Mouse (Mus musculus) kidney, adult 8-10 months (tissue): ENCODE results near the gene Podxl2.

ENCODE experiments used
- DNase-seq, 2 experiments: peaks; one replicate each; pipeline ENCODE4 v3.0.0; 2022

Gene Podxl2

DNA sequence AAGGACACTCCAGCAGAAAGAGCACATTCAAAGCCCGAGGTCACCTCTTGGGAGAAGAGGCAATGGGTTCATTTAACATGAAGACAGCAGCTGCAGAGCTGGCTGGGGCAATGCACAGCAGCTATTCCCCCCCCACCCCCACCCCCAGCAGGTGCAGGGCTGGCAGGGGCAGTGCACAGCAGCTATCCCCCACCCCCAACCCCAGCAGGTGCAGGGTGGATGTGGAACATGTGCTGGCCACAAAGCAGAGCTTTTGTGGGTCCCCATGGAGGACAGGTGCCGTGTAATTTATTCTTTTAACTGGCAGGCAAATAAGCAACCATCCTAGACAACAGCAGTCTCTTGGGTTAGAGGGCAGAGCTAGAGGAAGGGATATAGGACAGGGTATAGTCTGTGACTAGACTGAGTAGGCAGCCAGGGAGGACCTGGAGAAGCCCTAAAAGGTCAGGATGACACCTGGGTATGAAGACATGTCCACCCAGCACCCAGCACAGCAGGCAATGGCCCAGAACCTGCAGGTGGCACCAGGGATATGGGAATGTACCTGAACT, 11.6 kb upstream of the Podxl2 start:
- DNase-seq, result no peak

DNA sequence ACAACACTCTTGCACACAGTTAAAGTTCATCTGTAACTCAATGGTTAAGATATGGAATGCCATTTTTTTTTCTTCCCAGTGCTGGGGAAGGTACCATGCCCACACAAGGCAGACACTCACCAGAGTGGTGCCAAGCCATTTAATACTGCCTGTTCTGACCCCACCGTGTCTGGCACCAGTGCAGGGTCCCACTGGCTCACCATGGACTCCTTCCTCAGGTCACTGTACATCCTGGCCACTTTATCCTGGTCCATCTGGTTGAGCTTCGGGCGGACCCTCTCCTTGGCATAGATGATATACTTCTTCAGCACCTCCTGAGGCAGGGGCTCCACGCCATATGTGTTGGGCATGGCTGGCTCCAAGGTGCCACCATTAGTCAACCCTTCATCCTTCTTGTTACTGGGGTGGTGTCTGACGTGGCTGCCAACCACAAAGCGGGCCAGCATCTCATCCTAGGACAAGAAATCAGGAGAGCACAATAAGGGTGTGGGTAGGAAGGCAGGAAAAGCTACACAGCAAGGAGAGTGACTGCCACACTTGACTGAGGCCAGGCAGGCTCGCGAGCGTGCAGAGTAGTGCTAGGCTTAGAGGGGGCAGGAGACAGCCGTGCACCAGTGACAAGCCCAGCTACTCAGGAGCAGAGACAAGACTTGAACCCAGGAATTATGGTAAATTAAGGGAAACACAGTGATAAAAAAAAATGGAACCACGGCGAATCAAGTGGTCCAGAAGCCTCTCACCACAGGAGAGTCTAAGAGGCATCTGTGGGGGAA, 11.0 kb upstream of the Podxl2 start:
- no peak for DNase-seq

DNA sequence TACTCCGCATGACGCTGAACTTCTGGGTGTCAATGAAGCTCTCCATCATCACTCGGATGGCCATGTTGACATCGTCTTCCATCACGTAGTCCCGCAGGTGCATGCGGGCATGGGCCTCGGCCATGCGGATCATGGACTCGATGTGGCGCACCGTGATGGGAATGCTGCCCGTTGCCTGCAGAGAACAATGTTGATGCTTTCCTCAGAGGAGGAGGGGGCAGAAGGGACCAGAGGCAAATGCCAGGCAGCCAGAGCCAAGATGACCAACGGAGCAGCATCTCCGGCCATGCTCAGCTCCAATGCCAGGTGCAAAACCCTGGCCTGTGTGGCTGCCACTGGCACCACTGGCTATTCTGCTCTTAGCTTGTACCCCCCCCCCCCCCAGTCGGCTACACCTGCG, 9.8 kb upstream of the Podxl2 start:
- no peak for DNase-seq

DNA sequence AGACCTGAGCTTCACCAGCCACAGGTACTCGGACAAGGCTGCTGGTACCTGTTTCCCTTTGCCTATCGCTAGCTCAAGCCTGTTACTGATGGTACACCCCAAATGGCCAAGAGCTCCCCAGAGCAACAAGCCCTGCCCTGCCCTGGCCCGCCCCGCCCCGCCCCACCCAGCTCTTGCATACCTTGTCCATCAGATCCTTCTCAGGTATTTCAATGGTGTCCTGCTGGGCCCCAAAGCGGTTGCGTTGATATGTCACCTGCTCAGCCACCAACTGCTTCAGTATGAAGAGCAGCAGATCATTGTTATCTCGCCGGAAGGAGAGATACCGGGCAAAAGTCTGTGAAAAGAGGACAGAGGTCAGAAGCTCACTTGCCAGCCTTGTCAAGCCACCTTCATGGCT, 9.4 kb upstream of the Podxl2 start:
- no peak for DNase-seq

DNA sequence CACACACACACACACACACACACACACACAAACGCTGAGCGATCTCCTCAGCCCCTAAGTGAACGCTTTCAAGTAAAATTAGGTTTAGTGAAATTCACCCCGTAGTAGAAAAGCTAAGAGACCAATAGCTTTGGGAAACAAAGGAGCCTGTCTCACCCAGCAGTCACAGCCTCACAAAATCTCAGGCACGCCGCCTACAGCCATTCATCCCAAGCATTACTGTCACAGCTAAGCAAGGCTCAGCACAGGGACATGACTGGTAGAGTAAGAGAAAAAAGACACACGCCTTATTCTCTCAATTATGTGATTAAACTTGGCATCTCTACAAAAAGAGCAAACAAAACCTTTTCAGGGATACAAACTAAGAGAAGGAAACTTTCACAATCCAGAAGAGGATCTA, 6.5 kb upstream of the Podxl2 start:
- DNase-seq, result no peak

DNA sequence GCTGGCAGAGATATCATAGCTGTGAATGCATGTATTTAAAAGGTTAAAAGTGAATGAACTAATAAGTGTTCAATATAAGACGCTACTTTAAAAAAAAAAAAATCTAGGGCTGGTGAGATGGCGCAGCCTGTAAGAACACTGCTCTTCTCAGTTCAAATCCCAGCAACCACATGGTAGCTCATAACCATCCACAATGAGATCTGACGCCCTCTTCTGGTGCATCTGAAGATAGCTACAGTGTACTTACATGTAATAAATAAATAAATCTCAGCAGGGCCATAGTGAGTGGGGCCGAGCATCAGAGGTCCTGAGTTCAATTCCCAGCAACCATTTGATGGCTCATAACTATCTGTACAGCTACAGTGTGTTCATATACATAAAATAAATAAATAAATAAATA, 4.6 kb upstream of the Podxl2 start:
- DNase-seq, result no peak

DNA sequence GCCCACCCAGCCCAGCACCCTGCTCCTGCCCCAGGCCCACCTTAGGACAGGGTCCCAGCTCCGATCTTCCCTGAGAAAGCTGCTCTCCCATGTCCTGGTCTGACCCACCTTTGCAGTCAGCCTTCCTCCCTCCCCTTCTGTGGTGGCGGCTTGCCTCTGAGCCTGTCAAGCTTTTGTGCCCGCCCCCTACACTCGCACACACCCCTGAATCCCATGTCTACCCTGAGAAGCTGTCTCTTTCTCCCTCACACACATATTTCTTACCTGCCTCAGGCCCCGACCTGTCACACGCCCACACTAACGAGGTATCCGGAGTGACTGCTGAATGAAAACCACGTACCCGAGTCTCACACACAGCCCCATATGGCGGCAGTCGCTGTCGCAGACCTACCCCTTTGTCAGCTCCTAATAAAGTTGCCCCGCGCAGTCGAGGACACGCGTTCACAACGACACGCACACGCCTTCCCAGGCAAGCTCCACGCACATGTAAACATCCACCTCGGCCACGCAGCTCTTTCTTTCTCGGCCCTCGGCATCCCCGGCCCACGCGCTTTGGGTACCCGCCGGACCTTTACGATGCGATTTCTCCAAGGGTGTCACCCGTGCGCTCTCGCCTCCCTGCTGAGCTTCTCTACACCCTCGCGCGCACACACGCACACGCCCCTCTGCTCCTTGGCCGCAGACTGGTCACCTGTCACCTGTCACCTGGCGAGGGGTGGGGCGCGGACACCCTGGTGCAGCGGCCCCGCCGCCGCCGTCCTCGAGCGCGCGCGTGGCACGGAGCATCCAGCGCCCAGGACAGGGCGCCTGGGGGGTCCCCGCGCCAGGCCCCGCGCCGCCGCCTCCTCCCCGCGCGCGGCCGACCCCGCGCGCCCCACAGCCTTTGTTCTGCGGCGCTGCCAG, 628 bp downstream of the Podxl2 start:
- DNase-seq, result no peak

DNA sequence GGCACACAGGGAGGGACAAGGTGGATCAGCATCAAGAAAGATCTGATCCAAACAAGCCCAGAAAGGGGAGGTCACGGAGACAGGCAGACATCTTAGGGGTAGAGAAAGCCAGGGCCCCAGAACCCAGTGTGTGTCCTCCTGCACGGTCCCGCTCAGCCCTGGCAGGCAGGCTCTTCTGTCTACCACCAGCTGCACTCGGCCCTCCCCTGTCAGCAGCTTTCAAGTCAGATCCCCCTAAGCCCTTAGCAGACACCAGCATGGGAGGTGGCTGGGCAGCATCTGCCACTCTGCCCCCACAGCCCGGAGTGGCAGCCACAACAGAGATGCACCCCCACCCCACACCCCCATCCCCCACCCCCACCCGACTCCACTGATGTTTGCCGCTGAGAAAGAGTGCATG, 2.0 kb downstream of the Podxl2 start:
- DNase-seq, result no peak

DNA sequence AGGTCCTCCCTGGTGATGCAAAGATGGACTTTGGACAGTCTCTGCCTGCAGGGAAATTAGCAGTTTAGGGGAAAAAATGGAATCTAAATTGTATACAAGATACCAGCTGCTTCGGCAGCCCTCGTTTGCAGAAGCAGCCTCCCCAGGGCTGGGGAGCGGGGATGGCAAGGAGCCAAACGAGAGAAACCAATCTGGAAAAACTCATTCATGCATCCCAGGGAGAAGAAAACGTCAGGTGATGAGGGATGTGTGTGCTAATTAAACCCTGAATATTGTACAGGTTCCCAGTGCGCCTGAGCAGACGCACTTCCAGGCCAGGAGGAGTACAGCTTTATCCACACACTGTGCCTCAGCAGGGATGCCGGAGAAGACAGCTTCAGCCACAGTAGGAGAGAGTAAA, 3.3 kb downstream of the Podxl2 start:
- no peak for DNase-seq

DNA sequence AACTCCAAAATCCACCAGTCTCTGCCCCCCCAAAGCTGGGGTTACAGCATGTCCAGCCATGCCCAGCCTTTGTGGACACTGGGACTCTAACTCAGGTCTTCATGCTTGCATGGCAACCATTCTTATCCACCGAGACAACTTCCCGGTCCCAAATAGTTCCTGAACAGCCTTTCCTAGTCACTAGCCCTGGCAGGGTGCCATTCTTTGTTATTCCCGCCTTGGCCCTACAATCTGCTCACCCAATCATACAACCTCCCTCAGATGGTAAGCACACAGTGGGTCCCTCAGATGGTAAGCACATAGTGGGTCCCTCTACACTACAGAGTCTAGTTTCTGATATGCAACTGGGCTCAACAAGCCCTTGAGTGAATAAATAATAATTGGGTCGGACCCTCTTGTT, 4.2 kb downstream of the Podxl2 start:
- DNase-seq, result no peak

DNA sequence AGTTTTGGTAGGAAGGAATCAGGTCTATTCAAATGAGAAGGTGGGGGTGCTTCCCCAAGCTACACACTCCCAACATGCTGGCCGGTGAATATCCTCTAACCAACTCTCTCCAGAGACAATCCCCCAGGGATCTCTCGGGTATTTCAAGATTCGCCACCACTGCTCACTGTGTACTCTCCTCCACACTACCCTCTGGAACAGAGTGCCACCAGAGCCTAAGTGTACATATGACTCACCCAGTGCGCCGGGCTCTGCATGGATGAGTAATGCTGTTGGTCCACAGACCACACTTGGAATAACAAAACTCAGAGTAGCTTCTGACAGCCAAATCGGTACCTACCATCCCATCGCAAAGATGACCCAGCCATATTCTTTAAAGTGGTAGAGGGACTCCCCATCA, 5.4 kb downstream of the Podxl2 start:
- no peak for DNase-seq

DNA sequence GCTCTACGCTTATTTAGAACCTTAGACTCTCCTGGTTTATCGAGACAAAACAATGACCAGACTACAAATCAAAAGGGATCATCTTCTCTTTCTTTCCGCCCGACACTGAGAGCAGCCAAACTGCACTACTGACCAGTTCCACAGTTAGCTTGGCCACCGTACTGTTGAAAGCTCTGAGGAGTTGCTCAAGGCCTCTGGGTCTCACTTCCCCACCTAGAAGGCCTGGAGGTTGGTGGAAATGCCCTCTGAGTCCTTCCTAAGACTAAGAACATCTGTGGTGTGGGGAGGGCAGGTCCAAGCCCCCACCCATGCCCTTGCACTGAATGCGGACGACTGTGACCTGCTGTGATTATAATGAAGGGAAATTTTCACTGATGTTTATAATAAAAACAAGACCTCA, 9.1 kb downstream of the Podxl2 start:
- DNase-seq, result no peak

DNA sequence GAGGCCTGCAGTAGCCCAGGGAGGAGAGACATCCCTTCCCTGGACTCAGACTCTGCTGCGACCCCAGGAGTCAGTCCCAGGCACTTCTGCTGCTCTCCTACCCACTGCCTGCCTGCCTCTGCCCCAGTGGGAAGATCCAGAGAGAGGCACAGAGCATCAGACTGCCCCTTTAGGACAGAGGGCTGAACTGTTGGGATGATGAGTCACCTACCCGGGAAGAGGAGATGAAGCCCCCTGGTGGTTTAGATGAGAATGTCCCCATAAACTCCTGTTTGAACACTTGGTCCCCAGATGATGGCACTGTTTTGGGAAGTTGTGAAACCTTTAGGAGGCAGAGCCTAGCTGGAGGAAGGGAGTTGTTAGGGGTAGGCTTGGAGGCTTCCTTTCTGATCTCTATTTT, 13.9 kb downstream of the Podxl2 start:
- DNase-seq, result no peak

DNA sequence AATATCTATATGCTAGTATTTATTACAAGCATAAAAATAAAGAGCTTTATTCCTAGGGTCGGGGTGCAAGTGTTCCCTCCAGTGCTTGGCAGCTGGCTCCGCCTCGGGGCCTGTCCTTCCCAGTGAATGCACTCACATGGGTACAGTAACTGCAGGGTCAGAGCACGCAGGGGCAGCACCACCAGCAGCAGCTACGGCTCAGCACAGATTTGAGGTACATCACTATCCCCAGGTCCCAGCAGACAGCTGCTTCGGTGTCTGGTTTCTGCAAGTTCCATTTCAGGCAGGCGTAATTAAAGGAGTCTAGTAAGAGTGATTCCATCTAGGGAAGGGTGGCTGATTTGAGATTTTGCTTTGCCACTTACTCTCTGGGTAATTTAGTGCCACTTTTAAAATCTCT, 16.5 kb downstream of the Podxl2 start:
- DNase-seq, result no peak

DNA sequence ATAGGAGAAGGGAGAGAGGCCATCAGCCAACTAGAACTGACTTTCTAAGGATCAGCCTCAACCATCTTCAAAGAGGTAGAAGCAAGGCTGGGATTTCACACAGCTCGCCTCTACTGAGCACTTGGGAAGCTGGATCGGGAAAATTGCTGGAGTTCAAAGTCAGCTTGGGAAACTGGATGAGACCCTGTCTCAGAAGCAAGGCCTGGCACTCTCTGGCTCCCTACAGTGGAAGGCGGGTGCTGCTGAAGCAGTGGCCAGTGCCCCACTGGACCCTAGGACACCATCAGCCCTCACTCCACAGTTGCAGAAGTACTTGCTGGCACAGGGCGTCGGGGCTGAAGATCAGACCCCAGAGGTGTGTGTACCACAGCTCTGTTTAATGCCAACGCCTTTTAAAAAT, 17.0 kb downstream of the Podxl2 start:
- DNase-seq, result no peak

DNA sequence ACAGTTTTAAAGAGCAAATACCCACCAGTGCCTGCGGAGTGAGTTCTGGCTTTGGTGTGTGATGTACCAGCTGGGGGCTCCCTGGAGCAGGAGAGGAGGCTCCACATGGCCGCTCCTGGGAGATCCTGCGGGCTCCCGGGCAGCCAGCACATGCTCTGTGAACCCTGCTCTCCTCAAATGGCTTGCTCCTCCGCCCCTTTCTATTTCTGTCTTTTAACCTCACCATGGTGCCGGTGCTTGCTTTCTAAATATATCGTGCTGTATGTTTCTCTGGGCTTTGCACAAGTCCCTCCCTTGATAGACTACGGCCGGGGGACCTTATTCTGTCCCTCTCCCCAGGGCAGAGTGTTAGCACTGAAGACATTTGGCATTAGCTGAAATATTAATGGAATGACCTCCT, 17.6 kb downstream of the Podxl2 start:
- peak; percentile 58 to 61 for DNase-seq

DNA sequence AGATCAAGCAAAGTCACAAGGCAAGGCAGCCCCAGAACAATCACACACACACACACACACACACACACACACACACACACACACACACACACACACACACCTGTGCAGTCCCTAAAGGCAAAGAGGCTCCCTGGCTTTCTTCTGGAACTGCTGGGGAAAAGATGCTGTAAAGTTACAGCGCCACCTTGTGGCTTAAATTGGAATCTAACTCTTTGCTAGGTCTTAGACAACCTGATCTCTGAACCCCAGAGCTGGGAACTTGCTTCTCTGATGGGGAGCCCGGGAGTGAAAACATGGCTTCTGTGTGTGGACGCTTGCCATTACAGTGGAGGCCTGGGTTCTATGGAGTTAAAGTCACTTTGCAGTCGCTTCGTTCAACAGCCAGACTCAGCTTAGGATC, 19.2 kb downstream of the Podxl2 start:
- peak; percentile 51 to 66 for DNase-seq

DNA sequence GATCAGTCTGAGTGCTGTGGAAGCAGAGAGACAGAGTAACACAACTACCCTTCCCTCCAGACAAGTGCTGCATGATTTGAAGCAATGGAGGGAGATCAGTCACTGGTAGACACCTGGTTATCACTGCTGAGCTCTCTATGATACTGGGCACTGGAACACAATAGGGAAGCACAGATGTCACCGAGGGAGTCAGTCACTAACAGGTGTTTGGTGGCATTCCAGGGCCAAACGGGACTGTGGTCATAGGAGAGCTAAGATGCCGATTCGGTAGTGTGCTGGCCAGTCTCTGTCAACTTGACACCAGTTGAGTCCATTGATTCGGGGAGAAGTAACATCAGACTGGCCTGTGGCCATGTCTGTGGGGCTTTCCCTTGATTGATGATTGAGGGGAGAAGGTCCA, 20.3 kb downstream of the Podxl2 start:
- no peak for DNase-seq

DNA sequence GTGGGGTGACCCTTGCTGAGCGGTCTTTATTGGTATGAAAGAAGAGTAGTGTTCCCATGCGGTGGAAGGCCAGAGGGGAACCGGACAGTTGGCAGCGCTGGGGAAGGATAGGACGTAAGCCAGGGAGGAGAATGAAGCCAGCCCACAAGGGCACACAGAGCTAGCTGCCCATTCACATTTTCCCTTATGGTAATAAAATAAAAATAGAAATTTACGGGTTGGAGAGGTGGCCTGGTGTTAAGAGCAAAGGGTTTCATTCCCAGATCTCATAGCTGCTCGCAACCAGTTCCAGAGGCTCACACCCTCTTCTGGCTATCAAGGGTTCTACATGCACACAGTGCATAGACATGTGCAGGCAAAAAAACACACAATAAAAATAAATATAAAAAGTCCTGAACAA, 24.8 kb downstream of the Podxl2 start:
- no peak for DNase-seq

DNA sequence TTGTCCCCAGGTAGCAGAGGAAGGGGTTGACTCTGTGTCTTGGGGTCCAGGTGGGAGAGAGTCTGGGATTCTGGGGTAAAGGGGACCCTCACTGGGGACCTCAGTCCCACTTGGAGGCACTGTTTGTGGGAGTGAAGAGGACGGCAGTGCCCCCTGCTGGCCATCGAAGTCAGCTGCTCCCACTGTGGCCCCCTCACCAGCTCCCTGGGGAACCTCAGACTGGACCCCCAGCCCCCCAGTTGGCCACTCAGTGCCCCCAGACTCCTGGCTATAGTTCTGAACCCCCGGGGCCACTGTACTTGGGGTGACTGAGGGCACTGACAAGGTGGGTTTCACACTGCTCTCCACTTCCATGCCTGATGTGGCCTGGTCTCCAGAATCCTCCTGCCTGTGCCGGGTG, 25.6 kb downstream of the Podxl2 start:
- no peak for DNase-seq

DNA sequence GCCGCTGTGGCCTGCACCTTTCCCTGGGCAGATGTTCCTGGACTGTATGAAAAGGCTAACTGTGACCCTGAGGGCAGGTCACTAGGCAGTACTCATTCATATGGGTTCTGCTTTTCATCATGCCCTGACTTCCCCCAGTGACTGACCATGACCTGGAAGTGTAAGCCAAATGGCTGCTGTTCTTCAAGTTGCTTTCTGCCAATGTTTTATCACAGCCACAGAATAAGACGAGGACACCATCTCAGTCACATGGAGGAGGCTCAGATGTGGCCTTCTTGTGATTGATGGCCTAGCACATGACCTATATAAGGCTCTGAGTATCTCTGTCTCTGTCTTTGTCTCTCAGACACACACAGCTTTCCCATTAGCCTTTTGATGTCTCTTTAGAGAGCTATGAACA, 27.3 kb downstream of the Podxl2 start:
- no peak for DNase-seq

DNA sequence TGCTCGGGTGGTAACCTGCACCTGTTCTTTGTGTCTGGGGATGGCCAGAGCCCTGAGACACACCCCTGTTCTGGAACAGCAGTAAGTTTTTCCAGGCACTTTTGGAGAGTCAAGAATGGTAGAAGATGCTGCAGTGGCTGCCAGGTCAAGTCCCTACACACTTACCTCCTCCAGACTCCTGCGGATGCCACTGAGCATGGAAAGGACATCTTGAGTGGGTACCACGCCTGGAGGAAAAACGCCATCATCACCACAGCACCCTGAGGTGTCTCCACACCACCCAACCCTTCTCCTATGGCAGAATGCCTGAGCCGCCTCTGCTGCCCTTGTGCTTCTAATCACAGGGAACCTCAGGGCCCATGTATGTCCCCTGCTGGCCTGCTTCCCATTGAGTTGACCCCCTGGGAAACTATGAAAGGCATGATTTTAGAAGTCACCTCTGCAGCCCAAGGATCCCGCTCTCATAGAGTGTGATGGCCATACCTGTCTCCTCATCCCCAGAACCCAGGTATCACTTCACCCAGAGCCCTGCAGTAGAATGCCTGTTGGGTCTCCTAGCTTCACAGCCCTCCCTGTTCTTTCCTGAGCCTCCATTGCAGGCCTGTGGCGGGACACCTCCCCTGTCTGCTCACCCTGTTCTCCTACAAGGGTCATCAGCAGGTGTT, 29.8 kb downstream of the Podxl2 start:
- DNase-seq, result no peak
